Mouse (Mus musculus) limb, embryonic 11.5 days (tissue): ENCODE results near the gene Med29. TPM values are rescaled to one million over a fixed set of nuclear protein-coding genes. Genes with fewer than 3 reads are reported as not detected.
"Not testable (repeated sequence)": the region's sequence is repeated elsewhere in the genome, so short reads cannot be mapped to it uniquely, and the experiment has no call there.

Experiments used
- ATAC-seq: fragments of 200-750 bp; cut with Nextera tagmentation; 2 replicates; pipeline ENCODE4 v1.8.0; 2017; ENCODE audit warnings: low read depth; ENCODE audit not compliant: insufficient number of reproducible peaks, low FRiP score, low TSS enrichment
- DNase-seq: peaks from one replicate; pipeline ENCODE4 v3.0.0-alpha.2; 2015; ENCODE audit warnings: low spot score
- H3K27ac ChIP-seq: fragments of 300-500 bp; sonication (generic); replicated peaks from 2 replicates; pipeline ENCODE4 v1.5.1; 2014; ENCODE audit warnings: low read depth, mild to moderate bottlenecking, low read length
- H3K27me3 ChIP-seq: fragments of 300-500 bp; sonication (generic); 2 replicates; pipeline ENCODE4 v1.6.1; 2014; ENCODE audit warnings: mild to moderate bottlenecking, low read length, mixed read lengths; ENCODE audit not compliant: control insufficient read depth, insufficient read depth
- H3K36me3 ChIP-seq: fragments of 300-500 bp; sonication (generic); 2 replicates; pipeline ENCODE4 v1.6.1; 2014; ENCODE audit warnings: mild to moderate bottlenecking, low read length, moderate library complexity, mixed read lengths; ENCODE audit not compliant: control insufficient read depth, insufficient read depth
- H3K4me1 ChIP-seq: fragments of 300-500 bp; sonication (generic); 2 replicates; pipeline ENCODE4 v1.6.1; 2014; ENCODE audit warnings: low read length, mixed read lengths; ENCODE audit not compliant: control insufficient read depth, insufficient read depth
- H3K4me2 ChIP-seq: fragments of 300-500 bp; sonication (generic); 2 replicates; pipeline ENCODE4 v1.6.1; 2014; ENCODE audit warnings: low read depth, mild to moderate bottlenecking, moderate library complexity; ENCODE audit not compliant: severe bottlenecking
- H3K4me3 ChIP-seq: fragments of 300-500 bp; sonication (generic); 2 replicates; pipeline ENCODE4 v1.5.1; 2014; ENCODE audit warnings: low read depth, low read length
- H3K9ac ChIP-seq: fragments of 300-500 bp; sonication (generic); 2 replicates; pipeline ENCODE4 v1.6.1; 2014; ENCODE audit warnings: mild to moderate bottlenecking, low read length
- H3K9me3 ChIP-seq: fragments of 300-500 bp; sonication (generic); 2 replicates; pipeline ENCODE4 v1.6.1; 2016; ENCODE audit warnings: low read length; ENCODE audit not compliant: control insufficient read depth
- WGBS: fragments of 180-500 bp; shearing (Covaris S2); extraction: QIAGEN DNeasy Blood & Tissue Kit; methylation state at CpG from one replicate; pipeline ENCODE4 v1.1.7; 2014; 5-methylcytosine and 5-hydroxymethylcytosine counted together
- polyA plus RNA-seq: library from polyadenylated mRNA; unstranded; fragments of >200 nt; fragmentation: Nextera tagmentation; extraction: Ambion mirVana; gene quantifications from 2 replicates; pipeline ENCODE4 v1.2.1, GENCODE M21; 2014

The Med29 gene
- polyA plus RNA-seq, 1 experiment from 2014 or later = 53.5 TPM

DNA sequence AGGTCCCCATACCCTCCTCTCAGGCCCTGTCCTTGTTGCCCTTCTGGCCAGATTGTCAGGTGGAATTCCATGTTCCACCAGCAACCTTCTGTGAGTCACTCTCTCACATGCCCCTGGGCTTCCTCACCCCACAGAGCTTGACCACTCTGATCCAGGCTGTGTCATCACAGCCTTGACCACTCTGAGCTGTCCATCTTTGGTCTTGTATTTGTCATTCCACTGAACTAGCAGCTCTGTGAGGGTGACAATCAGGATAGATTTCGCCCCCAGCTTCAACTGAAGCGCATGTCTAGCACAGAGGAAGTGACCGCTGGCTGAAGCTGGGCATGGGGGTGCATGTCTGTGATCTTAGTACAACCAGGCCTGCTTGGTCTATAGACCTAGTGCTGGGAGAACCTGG lies 2.2 kb downstream of the Med29 start:
- H3K4me1 ChIP-seq = peaks cover 6% of the 10 kb centered on the region; the same call in 1 of the 2 replicates
- no peak overlapping the region for H3K4me3 ChIP-seq
- no peaks in the 10 kb centered on the region for H3K9me3 ChIP-seq
- 96% methylated on average over 3 of the region's 3 CpGs for WGBS
- DNase-seq (no peak), ATAC-seq (no peak)
- peaks cover 13% of the 10 kb centered on the region for H3K36me3 ChIP-seq
- H3K27me3 ChIP-seq = no peaks in the 10 kb centered on the region
- H3K9ac ChIP-seq = no peak overlapping the region
- no peak overlapping the region for H3K27ac ChIP-seq
- H3K4me2 ChIP-seq = no peak overlapping the region

DNA sequence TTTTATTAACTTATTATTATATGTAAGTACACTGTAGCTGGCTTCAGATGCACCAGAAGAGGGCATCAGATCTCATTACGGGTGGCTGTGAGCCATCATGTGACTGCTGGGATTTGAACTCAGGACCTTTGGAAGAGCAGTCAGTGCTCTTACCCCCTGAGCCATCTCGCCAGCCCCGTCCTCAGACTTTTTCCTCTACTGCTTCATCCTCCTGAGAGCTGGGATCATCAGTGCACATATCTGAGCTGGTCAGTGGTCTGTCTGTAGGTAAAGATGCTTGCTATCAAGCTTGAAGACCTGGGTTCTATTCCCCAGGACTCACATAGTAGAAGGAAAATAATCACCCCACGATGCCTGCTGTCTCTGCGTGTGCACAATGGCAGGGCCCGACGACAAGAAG lies 5.1 kb downstream of the Med29 start:
- WGBS = 89% methylated on average over 7 of the region's 7 CpGs
- H3K36me3 ChIP-seq = peaks cover 11% of the 10 kb centered on the region
- H3K27me3 ChIP-seq = not testable (repeated sequence)

DNA sequence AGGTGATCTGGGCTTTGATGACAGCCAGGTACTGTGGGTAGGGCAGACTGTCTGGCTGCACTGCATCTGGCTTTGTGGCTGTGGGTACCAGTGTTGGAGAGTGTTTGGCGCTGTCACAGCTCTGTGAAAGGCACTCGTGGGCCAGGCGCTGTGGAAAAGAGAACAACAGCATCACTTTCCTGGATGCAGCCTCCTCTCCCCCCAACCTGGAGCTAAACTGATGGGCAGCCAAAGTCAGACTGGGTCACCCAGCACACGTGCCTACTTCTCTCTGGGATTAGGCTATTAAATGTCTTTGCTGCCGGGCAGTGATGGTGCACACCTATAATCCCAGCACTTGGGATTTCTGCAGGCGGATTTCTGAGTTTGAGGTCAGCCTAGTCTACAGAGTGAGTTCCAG lies 5.6 kb downstream of the Med29 start:
- Histone ChIP-seq H3K4me1 (peaks cover 11% of the 10 kb centered on the region), H3K36me3 (peaks cover 11% of the 10 kb centered on the region)
- H3K9ac ChIP-seq, H3K27ac ChIP-seq, DNase-seq, H3K27me3 ChIP-seq, H3K4me2 ChIP-seq, H3K4me3 ChIP-seq, H3K9me3 ChIP-seq: not testable (repeated sequence)
- ATAC-seq = peak; percentile 23; the same call in 1 of the 2 replicates
- whole genome bisulfite sequencing = 84% methylated on average over 6 of the region's 6 CpGs

More for the DNA sequence above, 5.1 kb downstream of the Med29 start:
- H3K9ac ChIP-seq, H3K4me3 ChIP-seq, H3K4me1 ChIP-seq, H3K27ac ChIP-seq, ATAC-seq, H3K4me2 ChIP-seq, H3K9me3 ChIP-seq, DNase-seq: not testable (repeated sequence)

DNA sequence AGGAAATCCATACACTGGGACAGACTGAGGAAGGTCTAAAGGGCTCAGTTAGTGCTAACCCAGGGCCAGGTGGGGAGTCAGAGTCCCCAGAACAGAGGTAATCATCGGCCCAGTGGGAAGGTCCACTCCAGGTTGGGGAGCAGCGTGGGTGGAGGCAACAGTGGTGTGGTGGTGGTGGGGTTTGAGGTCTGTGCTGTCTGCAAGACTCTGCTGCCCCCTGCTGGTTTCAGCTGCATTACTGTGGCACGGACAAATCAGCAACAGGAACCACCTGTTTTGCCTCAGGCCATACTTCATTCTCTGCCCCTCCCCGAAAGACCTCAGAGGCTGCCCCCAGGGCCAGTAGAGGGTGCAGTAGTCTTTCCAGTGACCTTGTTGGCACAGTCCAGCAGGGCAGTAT lies 6.0 kb downstream of the Med29 start:
- Histone ChIP-seq H3K9me3 (no peaks in the 10 kb centered on the region), H3K9ac (no peak overlapping the region), H3K4me1 (peaks cover 16% of the 10 kb centered on the region), H3K36me3 (peaks cover 11% of the 10 kb centered on the region), H3K4me3 (no peak overlapping the region), H3K27ac (no peak overlapping the region), H3K27me3 (no peaks in the 10 kb centered on the region), H3K4me2 (no peak overlapping the region)
- DNase-seq (peak; percentile 95), ATAC-seq (peak; percentile 66)
- 13% methylated on average over 4 of the region's 4 CpGs for WGBS

DNA sequence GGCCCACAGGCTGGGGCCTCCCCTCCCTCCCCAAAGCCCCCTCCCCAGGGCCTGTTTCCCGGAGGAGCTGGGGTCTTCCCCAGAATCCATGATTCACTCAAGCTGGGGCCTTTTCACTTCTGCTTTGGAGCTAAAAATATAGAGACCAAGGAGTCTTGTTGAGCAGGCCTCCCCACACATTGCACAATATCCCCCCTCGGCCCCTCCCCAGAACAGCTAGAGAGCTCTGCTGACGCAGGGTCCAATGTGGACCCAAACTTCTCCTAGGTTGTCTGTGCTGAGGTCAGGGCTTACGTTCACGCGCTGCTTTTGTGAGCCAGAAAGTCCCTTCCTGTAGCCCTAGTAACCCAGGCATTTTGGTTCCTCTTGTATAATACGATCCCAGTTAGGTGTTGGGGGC lies 6.5 kb downstream of the Med29 start:
- Histone ChIP-seq H3K27me3 (no peaks in the 10 kb centered on the region), H3K36me3 (peaks cover 11% of the 10 kb centered on the region), H3K4me3 (no peak overlapping the region), H3K4me1 (peaks cover 20% of the 10 kb centered on the region), H3K4me2 (no peak overlapping the region), H3K27ac (no peak overlapping the region), H3K9me3 (no peaks in the 10 kb centered on the region), H3K9ac (no peak overlapping the region)
- no peak for DNase-seq
- 84% methylated on average over 7 of the region's 7 CpGs for WGBS
- ATAC-seq = no peak

DNA sequence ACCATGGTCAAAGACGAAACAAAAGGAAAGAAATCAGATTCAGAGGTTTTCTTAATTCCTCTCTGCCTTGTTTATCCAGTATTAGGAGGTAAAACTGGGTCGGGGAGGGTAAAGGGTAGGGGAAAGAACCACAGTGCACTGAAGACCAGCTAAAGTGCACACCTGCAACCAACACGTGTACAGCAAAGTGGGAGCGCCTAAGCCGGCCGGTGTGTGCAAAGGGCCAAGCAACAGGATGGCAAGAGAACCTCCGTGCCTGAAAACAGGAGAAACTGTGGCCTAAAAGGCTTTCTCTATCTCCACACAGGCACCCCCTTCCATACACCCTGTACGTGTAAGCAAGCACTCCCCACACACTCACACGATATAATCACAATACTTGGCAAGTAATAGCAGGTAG lies 7.3 kb downstream of the Med29 start:
- H3K4me3 ChIP-seq = no peak overlapping the region
- WGBS = 94% methylated on average over 9 of the region's 9 CpGs

DNA sequence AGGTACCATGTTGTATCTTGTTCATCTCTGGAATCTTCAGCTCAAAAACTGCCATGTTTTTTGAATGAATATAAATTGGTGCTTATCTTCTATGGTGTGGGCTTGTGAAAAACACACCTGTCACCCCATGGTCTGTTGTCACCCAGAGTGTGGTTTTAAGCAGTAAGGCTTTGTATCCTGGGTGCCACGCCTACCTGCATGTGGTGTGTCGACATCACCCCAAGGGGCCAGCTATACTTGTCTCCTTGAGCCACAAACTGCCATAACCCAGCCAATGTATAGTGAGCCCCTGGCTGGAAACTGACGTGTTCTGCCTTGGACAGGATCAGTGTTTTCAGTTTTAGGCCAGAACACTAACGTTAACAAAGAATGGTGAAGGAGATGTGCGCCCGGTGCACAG lies 8.3 kb downstream of the Med29 start:
- Histone ChIP-seq H3K9ac (no peak overlapping the region), H3K27me3 (no peaks in the 10 kb centered on the region), H3K27ac (no peak overlapping the region), H3K4me2 (no peak overlapping the region), H3K4me3 (no peak overlapping the region), H3K9me3 (no peaks in the 10 kb centered on the region), H3K4me1 (peaks cover 31% of the 10 kb centered on the region), H3K36me3 (peaks cover 8% of the 10 kb centered on the region)
- 91% methylated on average over 6 of the region's 6 CpGs for WGBS
- ATAC-seq (no peak), DNase-seq (no peak)

More for the DNA sequence above, 7.3 kb downstream of the Med29 start:
- DNase-seq = no peak
- peaks cover 26% of the 10 kb centered on the region for H3K4me1 ChIP-seq
- no peak overlapping the region for H3K9ac ChIP-seq
- ATAC-seq = no peak
- no peaks in the 10 kb centered on the region for H3K9me3 ChIP-seq
- H3K4me2 ChIP-seq = no peak overlapping the region
- H3K27ac ChIP-seq = no peak overlapping the region
- H3K36me3 ChIP-seq = peaks cover 11% of the 10 kb centered on the region
- H3K27me3 ChIP-seq = no peaks in the 10 kb centered on the region

DNA sequence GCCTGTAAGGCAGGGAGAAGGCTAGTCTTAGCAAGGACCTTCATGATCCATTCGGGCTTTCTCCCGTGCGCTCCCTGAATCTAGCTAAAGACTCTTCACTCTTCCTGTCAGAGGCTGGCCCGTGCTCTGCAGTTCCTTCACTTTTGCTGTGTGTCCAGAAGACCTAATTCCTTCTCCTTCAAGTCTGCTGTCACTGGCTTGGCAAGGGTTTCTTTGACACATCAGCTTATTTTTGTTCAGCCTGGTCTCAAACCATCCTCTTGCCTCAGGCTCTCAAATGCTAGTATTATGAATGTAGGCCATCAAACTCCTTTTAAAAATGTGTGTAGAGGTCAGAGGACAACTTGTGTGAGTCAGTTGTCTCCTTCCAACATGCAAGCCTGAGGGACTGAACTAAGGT lies 8.9 kb downstream of the Med29 start:
- 95% methylated on average over 4 of the region's 4 CpGs for WGBS
- H3K27ac ChIP-seq = no peak overlapping the region

DNA sequence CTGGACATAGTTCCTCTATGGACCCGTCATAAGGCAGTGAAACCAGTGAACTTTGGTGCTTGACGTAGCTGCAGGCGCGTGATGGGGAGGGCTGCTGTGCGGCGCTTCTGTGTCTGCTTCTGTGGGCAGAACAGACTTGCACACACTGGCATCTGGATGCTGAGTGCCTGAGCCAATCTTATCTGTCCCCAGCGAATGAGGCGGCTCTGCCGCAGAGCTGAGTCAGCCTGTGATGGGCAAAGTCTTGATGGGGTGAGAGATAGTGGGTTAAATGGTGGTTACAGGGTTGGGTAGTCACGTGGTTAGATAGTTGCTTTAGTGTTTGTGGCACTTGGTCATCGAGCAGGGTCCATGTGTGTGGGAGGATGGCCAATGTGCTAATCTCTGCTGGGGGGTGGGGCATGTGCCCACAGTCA lies 9.5 kb downstream of the Med29 start:
- H3K4me1 ChIP-seq = peaks cover 39% of the 10 kb centered on the region
- peak overlapping the region; percentile 95 for H3K27ac ChIP-seq
- H3K9me3 ChIP-seq = no peaks in the 10 kb centered on the region
- peaks cover 5% of the 10 kb centered on the region; the same call in 1 of the 2 replicates for H3K36me3 ChIP-seq
- no peak overlapping the region for H3K4me3 ChIP-seq
- DNase-seq (no peak), ATAC-seq (no peak)
- no peak overlapping the region; the same call in 1 of the 2 replicates for H3K9ac ChIP-seq
- WGBS = 77% methylated on average over 11 of the region's 11 CpGs
- no peak overlapping the region; the same call in 1 of the 2 replicates for H3K4me2 ChIP-seq
- no peaks in the 10 kb centered on the region for H3K27me3 ChIP-seq

More for the DNA sequence above, 8.9 kb downstream of the Med29 start:
- Histone ChIP-seq H3K4me1 (peaks cover 33% of the 10 kb centered on the region), H3K9me3 (no peaks in the 10 kb centered on the region), H3K4me3 (no peak overlapping the region), H3K27me3 (no peaks in the 10 kb centered on the region), H3K36me3 (peaks cover 5% of the 10 kb centered on the region; the same call in 1 of the 2 replicates), H3K4me2 (no peak overlapping the region), H3K9ac (no peak overlapping the region)
- DNase-seq = no peak
- no peak for ATAC-seq
